Mouse (Mus musculus): ENCODE measurements around the gene Zfand4. TPM values are rescaled to one million over a fixed set of nuclear protein-coding genes. Genes with fewer than 3 reads are reported as not detected.

Gene Zfand4
- total RNA-seq (2023), result 1 to 10 TPM; 2.1 to 2.9 TPM

GRCm38 (mm10) chr6:116264018-116264651, at the start of gene Zfand4:
Gene Zfand4 (plus strand): TSS chr6:116264222.

GRCm38 (mm10) chr6:116337835-116338501, 73.9 kb downstream of the Zfand4 start, which contains the start of gene March8:
Gene March8 (plus strand): TSS chr6:116338024.

Other genes with a start within 250 kb of the Zfand4 start
- gene Tmcc1, start 70.7 kb upstream of the Zfand4 start, total RNA-seq (2023), result 10 to 100 TPM; 36.9 to 41.2 TPM
- 100 to 1,000 TPM; 134 to 140 TPM for gene Washc2, start 56.2 kb upstream of the Zfand4 start, total RNA-seq (2023)
- gene March8, start 73.8 kb downstream of the Zfand4 start, total RNA-seq (2023), result 1 to 10 TPM in 1 of 2 experiments, under 1 TPM in 1; 0.93 to 3.2 TPM
- not detected for gene Alox5, start 197.0 kb downstream of the Zfand4 start, total RNA-seq (2023)
- gene Olfr211, start 224.9 kb downstream of the Zfand4 start, total RNA-seq (2023), result not detected
- gene Olfr212, start 242.3 kb downstream of the Zfand4 start, total RNA-seq (2023), result under 1 TPM in 1 of 2 experiments, not detected in 1; 0.21 TPM